Mouse (Mus musculus) telencephalon, adult 2 months (tissue): ENCODE data around the gene Atg7.

Experiments used
- DNase-seq: peaks from one replicate; pipeline ENCODE4 v3.0.0-alpha.2; 2011; ENCODE audit warnings: low read depth, low spot score

The Atg7 gene

DNA sequence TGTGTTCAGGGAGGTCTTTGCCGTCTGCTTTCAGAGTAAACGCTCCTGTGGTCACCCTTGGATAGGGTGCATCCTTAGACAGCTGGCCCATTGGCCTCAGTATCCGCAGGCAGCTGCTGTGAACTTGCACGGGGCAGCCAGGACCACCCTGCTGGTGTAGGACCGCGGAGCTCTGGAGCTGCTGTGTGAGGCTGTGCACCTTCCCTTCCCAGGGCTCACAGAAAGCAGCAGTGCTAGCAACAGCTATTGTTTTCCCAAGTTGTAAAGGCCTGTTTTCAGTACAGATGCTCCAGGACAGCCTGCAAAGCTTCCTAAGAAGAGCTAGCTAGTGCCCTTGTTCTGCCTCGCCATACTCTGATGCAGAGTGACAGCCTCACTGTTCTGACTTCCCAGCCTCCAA is 208.8 kb downstream of the Atg7 start:
- DNase-seq: no peak

DNA sequence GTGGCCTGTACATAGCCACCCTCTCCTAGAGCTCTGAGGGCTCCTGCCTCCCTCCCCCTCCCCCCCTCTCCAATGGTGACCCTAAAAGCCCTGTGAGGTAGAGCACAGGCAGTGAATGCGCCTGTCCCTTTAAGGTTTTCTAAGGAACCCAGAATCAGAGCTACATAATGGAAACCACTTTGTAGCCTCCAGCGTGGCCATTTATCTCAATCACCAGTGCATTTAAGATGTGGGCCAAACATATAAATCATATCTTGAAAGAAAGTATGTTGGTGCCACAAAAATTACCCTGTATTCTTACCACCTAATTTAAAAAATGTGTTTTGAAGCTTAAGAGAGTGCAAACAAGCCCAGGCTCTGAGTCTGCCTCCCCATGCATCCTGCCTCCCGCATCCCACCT is 209.8 kb downstream of the Atg7 start:
- no peak for DNase-seq

DNA sequence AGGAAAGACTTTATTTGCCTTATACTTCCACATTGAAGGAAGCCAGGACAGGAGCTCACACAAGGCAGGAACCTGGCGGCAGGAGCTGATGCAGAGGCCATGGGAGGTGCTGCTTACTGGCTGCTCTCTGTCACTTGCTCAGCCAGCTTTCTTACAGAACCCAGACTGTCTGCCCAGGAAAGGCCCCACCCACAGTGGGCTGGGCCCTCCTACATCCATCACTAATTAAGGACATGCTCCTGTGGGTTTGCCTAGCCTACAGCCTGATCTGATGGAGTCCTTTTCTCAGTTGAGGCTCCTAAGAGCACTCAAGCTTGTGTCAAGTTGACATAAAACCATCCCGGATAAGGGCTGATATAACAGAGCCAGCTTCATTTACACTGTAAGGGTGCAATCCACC is 211.5 kb downstream of the Atg7 start:
- no peak for DNase-seq

DNA sequence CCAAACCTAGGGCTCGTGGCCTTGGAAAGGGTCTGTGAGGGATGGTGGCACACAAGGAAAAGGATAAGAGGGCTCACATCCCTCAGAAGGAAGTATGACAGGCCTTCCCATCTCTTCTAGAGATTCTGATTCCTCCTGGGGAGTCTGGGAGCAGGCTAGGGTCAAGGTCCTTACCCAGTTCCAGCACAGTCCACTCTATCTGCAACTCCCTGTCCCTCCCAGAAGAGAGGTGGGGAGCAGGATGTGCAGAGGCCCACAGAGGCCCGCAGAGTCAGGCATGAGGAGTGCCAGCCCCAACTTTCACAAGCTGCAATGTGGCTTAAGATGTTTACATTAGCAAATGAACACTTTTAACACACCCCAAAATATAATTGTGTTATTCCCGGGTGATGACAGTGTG is 212.7 kb downstream of the Atg7 start:
- no peak for DNase-seq

DNA sequence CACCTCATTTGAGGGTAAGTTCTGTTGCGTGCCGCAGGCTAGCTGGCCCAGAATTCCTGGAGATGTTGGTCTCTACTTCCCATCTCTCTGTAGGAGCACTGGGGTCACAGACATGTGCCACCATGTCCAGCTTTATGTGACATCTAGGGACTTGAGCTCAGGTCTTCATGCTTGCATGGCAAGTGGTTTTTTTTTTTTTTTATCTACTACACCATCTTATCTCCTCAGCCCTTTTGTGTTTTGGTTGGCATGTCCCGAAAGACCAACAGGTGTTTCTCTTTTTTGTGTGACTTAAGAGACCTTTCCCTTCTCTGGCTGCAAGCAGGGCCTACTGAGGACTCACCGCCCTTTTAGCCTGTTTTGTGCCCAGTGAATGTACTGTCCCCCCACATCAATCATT is 213.6 kb downstream of the Atg7 start:
- DNase-seq: no peak

DNA sequence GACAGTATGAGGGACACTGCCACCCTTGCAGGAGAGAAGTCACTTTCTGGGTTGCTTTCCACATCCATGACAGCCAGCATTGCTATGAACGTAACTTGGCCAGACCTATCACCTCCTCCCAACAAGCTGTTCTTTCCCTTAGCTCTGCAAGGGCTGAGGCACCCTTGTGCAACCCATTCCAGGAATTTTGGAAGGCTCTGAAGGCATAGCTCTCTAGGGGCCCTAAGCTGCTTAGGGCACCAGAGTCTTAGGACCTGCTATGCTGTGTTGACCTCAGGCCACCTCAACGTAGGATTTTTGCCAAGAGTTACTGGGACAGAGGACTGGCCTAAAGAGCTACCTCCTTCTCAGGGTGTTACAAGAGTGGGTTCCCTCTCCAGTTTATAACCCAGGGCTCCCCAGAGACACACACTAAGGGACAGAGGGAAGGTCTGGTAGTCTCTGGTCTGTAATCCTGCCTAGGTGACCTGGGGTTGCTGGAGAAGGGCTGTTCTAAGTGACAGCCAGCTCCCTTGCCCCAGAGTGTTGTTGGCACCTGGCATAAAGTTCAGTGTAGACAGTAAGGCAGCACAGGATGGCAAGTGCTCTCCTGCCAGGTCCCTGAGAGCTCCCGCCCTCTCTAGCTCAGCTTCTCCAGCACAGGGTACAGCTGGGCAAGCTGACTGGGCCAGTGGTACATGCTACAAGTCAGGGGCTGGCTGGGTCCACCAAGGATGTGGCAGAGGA is 215.3 kb downstream of the Atg7 start:
- DNase-seq: no peak

DNA sequence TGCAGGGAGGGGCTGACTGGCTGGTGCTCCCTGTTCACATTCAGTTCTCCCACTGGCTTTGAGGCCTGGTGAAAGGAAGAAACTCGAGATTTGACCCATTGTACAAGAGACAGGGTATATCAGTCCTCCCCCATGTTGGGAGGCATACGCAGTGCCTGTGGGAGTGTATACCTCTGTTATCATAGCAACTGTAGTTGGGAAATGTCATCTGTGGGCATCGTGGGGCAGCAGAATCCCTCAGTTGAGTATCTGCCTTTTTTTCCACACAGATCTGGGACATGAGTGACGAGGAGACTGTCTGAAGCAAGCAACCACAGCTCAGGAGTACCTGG is 215.8 kb downstream of the Atg7 start:
- no peak for DNase-seq

DNA sequence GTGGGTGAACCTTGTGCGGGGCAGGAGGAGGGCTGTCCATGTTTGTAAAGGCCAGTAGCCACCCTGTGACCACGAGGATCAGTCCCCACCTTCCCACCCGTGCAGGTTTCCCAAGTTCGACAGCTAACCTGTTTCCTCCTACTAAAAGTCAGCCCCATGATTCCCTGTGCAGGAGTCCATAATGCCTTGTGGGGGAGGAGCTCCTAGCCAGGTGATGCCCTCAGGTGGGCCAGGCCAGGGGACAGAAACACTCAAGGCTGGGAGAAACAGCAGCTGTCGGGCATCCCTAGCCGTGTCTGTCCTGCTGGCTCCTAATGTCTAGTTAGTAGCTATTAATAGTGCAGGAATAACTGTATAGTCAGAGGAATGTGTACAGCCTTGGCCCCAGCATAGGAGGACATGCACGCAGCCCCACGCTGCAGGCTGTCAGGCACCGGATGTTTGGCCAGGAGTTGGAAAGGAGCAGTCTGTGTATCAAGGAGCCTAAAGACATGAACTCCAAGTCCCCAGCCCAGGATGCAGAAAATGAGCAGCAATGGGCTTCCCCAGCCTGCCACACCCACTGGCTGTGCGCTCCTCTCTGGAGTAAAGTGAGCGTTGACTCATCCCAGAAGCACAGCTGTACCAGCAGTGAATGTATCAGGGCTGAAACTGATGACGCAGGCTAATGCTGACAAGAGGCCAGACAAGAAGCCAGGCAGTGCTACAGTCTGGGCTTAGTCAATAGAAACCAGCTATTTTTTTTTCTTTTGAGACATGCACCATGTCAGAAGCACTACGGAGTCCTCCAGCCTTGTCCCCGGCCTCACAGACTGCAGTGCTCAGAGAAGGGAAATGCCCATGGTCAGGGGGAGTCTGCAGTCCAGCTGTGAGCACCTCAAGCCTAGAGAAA is 218.0 kb downstream of the Atg7 start:
- peak; percentile 75 for DNase-seq

DNA sequence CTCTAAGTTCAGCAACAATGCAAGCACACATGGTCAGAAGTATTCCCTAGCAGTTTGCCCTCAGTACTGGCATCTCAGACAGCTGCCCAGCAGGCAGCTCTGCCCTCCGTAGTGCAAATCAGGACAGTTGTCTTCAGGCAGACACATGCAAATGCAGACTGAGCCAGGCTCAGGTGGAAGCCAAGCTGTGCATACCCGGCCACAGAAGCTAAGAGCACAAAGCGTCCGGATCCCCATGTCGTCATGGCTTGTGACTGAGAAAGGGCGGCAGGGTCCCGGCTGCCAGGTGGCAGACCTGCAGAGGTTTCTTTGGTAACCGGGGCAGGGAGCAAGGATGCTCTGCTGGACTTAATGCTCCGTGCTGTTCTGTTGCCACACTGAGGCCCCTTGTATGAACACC is 218.7 kb downstream of the Atg7 start:
- no peak for DNase-seq

DNA sequence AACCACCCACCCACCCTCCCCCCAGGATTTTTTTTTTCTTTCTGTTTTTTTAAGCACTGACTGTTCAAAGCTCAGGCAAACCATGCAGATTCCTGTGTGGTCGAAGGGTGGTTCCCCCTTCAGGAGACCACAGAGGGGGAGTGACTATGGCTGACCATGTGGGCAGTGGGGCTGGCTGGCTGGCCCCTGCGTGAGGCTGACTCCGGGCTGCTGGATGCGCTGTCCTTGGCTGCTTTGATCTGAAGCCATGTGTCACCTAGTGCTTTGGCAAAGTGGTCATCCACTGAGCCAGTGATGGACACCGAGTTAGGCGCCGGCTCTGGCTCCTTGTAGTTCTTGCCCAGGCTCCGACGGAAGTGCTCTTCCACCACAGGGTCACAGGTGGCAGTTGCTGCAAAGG is 219.1 kb downstream of the Atg7 start:
- DNase-seq: no peak

DNA sequence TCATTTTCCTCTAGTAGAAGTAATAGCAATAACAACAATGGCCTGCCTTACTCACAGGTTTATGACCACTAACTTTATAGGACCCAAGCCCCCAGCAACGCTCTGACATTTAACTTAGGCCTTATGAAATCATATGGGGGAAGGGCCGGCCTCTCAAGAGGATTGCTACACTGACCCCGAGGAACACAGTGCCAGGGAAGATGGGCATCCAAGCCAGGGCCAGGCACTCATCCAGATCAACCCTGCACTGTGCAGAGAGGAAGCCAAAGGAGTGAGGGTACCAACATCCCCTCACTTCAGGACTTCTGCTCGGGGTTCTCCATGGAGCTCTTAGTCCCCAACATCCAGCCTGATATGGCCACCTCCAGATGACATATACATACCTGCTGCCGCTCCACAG is 220.6 kb downstream of the Atg7 start:
- no peak for DNase-seq

DNA sequence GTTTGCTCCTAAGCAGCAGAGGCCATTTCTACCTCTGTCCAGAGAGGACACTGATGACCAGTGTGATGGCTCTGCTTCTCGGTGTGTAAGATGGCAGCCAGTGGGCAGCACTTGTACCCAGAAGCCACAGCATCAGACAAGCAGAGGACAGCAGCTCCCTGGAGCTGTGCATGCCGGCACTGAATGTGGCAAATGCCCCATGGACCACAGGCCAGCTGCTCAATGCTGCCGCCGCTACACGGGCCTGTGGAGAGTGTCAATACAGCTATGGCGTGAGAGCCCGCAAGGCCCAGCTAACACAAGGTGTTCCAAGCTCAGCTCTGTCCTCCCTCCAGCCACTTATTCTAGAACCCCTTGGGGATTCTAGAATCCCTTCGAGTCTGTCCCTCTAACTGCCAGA is 221.5 kb downstream of the Atg7 start:
- DNase-seq: no peak

DNA sequence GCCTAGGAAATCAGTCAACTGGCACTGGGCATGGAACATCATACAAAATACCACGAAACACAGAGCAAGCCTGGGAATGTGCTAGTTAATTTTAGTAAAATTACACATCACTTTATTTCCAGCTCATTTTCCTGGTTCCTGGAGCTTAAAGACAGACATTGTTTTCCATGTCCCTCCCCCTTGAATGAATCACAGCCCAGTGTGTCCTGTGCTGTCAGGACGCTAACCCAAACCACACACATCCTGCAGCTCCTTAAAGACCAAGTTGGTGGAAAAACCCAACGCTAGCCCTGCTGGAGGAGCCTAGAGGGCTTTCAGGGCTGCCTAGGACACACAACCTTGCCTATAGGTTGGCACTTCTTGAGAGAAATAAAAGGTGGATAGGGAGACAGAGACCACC is 223.2 kb downstream of the Atg7 start:
- no peak for DNase-seq

DNA sequence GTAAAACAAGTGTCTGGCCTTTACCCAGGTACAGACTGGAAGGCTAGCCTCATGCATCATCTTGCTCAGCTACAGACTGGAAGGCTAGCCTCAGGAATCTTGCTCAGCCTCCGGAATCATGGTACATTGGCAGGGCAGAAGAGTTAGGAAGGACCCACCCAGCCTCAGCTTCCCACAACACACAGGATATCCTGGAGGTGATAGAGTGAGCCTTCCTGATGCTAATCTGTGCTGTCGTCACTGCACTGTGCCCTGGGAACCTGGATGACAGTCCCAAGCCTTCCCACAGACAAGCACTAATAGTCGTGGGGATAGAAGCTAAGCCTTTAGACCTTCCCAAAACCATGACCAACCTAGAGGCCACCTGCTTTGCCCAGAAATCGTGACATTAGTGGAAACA is 223.7 kb downstream of the Atg7 start:
- DNase-seq: no peak

DNA sequence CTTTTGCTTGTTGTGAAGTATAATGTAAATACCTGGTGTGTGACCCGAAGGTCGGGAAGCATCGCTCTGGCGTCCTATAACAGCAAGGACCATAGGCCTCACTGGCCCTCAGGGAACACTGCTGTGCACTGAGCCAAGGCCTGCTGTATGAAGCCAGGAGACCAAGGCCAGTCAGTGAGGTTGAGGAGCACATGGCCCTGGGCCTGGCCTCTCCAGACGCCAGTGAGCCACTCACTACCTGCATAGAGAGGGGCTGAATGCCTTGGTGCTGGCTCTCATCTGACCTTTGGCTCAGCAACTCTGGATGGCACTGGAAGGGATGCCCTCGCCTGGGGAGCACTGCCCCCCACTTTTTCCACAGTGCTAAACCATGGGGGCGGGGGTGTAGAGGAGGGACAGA is 225.8 kb downstream of the Atg7 start:
- DNase-seq: no peak

DNA sequence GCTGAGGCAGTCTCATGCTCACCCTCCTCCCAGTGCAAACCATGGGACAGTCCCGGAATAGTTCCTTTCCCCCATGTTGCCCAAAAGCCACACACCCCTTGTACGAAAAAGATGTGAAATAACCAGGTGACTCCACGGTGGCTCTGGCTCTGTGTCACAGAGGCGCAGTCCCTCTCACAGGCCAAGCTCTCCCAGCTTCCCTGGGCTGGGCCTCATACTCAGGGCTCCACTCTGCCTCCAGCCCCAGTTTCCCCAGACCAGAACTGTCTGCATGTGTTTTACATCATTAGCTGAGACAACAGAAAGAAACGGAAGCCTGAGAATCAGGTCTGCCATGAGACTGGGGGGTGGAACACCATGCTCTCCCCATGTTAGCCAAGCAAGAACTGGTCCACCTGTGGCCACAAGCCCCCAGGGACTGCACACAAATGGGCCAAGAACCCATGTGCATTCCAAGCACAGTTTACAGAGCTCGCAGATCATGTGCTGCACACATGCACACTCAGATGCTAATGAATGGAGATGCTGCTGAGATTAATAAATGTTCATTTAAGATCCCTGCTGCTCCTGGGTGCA is 226.7 kb downstream of the Atg7 start:
- DNase-seq: no peak

DNA sequence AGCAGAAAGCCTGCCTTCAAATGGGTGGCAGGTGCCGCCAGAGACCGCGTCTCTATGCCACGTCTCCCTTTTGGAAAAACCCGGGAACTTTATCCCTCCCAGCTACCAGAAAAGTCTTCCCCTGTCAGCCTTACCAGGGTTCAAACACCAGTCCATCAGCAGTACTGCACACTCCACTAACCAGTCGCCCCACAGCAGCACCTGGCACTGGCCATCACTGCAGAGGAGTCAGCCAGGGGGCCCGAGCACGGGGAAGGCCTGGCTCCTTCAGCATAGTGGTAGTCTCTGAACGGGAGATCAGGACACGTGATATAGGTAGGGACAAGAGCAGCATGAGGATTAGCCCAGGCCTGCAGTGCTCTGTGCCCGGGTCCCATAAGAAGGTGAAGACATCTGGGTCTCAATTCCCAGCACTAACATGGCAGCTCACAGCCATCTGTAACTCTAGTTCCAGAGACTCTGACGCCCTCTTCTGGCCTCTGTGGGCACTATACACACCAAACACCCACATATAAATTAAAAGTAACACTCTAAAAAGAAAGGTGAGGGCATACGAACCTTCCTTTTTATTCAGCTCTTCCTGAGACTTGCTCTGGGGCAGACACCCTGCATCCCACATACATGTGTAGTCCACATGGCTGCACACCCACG is 228.2 kb downstream of the Atg7 start:
- no peak for DNase-seq

DNA sequence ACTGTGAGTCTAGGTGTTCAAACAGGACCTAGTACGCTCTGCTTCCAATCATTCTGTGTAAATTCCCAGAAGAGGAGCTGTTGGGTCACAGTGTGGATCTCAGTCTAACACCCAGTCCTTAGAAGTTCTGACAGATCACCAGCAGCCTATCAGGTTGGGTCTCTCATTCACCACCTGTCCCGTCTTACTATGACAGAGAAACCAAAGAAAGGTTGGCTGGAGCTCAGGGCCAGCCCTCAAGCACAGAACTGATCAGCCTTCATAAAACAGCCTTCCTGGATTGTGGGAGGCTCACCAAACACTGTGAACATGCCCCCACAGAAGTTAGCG is 230.9 kb downstream of the Atg7 start:
- DNase-seq: no peak

DNA sequence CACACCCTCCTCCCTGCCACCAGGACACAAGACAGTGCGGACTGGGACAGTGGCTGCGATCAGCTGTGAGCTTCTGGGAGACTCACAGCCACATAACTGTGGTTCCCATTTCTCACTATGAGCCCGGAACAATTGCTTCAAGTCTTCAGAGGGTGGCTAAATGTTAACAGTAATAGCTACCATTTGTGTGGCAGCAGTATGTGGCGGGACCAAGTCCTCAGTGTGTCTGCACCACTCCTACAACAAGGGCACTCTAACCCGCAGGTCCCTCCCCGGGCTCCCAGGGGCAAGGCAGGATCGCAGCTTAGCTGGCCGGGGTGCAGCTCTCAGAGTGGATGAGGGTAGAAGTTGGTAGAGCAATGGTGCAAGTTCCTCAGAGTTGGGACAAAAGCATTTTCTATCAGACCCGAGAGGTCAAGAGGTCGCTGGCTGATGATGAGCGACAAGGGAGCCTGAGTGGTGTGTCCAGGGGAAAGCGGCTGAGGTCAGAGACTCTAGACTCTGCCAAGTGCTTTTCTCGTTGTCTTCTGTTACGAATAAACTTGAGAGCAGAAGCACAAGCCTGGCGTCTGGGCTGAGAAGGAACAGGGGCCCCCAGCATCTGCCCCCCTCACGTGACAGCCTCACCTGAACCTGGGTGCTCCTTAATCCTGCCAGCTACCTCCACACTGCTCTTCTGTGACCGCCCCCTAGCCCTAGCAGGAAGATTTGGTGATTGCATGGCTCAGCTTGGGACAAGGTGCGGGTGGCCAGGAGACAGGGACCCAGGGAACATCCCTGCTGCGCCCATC is 231.4 kb downstream of the Atg7 start:
- DNase-seq: no peak

DNA sequence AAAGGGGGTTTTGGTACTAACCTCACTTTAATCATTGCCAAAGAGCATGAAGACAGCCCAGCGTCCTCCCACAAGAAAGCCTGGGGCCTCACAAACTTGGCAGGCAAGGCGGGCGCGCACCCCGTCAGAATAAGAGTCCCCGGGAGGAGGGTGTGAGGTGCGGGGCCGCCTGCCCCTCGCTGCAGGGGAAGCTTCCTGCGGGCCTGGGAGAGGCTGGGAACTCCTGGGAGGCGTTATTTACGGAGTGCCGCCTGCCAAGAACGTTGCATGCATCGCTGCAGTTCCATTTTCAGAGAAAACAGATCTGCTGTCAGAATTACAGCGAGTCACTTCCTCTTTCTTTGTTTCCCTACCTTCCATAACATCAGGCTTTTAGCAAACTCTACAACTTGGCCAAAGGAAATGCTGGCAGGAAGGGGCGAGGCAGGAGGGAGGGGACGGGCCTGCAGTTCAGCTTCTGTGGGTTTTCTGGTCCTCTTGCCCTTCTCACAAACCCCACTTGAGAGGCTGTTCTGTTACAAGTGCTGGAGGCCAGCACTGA is 232.2 kb downstream of the Atg7 start:
- DNase-seq: peak; percentile 86

DNA sequence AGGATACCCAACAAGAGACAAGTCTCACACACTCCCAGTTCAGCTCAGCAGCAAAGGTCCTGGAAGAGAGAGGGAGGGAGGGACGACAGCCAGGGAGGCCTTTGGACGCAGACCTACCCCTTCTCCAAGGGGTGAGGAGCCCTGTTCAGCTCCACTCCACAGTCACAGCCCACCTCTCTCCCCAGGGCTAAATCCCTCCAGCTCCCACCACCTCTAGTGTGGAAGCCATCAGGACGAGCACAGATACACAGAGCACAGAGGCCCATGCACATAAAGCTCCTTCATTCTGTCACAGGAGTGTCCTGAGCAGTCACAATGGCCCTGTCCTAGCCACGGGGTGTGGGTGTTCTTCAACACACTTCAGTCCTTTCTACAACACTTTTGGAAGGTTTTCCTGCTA is 233.1 kb downstream of the Atg7 start:
- no peak for DNase-seq

DNA sequence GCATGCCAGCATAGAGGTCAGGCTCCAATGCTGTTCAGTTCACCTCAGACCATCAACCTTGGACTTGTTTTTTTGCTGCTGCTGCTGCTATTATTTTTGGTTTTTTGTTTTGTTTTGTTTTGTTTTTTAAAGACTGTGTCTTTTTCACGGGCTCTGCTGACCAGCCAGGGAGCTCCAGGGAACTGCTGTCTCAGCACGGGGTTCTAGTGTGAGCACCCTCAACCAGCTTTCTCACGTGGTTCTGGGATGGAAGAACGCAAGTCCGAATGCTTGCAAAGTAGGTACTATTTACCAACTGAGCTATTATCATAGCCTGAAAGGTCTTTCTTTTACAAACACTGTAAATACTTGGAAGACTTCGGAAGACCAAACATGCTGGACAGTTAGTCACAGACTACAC is 233.6 kb downstream of the Atg7 start:
- no peak for DNase-seq
